Mouse (Mus musculus): ENCODE results near the gene Hsf2bp.
A peak's percentile ranks its signal among the peaks of the same experiment; 100 is the strongest.

The Hsf2bp gene

DNA sequence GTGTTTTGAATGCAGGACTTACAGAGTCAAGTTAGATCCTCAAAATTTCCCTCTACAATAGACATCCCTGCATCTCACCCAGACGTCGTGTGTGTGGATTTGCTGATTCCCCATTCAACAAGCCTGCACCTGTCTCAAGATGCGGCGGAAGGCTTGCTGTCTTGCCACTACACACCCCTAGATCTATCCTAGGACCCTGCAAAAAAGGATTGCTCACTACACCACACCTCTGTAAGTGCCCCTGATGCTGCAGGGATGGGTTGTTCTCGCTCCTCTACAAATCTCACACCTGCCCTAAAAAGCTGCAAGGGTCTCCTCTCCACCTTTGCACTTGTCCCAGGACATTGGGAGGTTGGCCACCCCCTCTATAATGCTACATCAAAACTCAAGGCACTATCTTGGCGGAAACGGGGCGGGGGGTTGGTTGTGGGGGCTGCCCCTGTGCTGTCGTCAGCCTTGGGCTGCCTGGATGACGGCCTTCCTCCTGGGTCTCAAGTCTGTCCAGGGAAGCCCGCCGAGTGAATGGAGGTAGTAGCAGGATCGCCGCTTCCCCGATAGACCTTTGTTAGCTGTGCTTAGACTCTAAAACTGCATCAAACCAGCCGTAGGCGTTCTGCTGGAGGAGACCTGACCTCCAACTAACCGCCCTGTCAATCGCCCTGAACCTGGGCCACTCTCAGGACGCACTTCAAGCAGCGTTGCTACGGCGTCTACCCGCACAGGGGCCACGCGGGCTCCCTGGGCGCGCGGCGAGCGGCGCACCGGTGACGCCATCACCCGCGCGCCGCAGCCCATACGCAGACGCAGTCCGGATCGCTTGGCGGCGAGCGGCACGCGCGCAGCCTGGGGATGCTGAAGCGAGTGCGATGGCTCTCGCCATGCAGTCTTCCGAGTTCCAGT is at the start of gene Hsf2bp, which contains the start of gene Rrp1b:
Gene Hsf2bp (minus strand): TSS at position 741 of the 900 bp plus-strand sequence.
Gene Rrp1b (plus strand): TSS at position 492 of the 900 bp plus-strand sequence.
- DNase-seq = peak; percentile 81

DNA sequence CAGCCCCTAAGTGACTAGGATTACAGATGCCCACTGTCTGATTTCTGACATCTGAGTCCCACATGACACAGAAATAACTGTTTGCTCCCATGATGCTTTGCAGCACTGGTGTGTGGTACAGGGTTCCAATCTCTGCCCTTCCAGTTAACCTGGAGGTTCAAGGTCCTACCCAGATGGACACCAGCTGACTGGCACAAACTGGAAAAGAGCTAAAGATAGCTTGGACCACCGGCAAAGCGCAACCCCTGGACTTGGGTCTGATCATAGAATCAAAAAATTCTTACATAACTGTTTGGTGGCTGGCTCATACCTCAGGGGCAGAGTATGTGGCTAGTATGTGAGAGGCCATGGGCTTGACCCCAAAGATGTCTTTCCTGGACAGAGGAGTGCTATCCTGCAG is 47.2 kb upstream of the Hsf2bp start:
- no peak for DNase-seq

DNA sequence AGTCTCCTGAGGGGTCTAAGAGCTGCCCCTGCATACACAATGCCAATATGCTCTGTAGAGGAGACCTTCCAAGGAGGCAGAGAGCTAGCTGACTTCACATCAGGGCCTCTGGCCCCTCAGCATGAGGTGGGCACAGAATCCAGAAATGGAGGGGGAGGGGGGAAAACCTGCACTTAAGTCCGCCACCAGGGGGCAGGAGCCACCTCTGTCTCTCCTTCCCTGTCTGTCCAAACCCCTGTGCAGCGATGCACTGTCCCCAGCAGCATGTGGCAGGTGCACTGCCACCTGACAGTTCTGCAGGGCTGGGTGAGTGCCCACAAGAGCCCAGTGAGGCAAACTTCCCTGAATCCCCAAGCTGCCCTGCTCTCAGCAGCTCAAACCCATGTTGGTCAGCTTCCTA is 39.0 kb upstream of the Hsf2bp start:
- DNase-seq = peak; percentile 26

DNA sequence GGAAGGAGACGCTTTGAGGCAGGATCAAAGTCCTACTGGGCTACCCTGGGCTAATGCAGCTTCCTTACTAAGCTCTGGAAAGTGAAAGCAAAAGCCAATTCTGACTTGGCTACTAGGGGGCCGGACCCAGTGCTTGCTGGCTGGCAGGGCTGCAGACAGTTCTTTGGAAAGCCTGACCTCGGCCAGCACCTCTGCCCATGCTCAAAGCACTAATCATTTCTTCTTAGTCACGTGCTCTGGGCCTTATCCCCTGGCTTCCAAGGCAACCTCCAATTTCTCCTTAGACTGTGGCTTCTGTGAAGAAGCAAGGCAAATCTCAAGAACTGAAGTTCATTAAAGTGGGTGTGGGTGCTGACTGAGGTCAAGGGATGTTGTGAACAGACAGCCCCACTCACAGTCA is 38.5 kb upstream of the Hsf2bp start:
- no peak for DNase-seq

DNA sequence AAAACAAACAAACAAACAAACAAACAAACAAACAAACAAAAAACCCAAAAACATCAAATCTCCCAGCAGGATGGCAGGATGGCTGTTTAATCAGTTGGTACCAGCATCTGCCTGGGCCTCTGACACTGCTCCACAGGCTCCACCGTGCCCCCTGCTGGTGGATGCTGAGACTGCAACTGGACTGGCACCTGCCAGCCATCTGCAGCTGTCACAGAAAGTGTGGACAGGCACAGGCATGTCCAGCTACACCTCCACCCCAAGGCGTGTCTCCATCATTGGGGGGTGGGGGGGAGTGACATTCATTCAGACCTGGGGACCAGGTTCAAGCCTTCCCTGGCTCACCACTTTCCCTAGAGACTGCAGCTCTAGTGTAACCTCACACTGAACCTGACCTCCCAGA is 37.2 kb upstream of the Hsf2bp start:
- DNase-seq = peak; percentile 73

DNA sequence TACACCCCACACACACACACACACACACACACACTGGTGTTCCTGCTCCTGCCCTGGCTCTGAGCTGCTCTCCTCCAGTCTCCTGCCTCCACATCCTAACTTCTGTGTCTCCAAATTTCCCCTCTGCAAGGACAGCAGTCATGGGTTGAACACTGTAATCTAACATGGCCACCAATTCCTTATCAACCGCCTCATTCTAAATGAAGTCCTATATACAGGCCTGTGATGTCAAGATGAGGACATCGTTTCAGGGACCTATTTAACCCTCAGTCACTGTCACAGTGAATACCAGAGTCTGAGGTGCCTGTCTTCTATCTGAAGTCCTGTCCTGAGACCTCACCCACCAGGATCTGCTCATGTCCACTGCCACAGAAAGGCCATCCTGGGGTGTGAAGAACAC is 32.7 kb upstream of the Hsf2bp start:
- no peak for DNase-seq

DNA sequence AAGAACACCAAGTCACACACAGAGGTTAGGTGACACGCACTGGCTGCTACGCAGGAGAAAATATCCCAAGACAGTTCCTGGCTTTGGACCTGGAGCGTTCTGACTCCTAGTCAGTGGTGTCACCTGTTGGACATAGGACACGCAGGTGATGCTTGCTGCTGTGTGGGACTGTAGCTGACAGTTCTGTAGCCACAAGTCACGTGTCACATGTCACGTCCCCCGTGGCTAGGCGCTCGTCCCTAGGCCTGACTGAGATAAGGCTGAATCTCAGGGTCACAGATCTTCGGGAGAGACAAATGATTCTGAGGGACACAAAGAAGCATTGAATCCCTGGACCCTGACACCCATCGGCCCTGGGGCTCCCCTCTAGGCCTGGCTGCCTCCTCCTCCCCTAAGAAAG is 32.2 kb upstream of the Hsf2bp start:
- no peak for DNase-seq

DNA sequence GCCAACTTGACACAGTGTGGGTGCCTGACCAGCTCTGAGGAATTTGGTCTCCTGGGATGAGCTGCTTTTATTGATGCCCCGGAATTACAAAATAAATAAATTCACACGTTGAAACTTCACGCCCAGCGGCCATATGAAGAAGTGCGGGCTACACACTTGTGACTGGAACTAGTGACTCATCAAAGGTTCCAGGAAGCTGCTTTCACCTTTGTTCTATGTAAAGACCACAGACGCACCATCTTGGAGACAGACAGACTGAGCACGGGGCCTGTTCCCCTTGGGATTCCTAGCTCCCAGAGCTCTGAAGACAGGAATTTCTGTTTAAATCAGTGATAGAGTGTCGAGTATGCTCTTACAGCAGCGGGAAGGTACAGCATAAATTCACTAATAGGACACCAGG is 31.4 kb upstream of the Hsf2bp start:
- no peak for DNase-seq

DNA sequence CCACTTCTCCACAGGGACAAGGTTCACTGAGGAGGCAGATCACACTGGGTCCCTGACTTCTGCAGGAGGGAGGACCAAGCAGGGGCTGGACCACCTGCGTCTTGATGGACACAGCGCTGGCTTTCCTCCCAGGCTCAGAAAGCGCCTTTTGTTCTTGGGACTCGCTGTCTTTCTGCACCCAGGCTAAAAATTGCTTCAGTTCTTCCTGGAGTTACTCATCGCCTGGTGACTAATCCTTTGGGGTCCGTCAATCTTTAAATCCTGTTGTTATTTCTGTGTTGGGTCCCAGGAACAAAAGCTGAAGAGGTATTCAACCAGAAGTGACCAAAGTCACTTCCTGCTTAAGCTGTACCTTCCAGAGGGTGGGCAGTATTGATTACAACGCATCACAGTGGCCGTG is 28.6 kb upstream of the Hsf2bp start:
- peak; percentile 41 for DNase-seq

DNA sequence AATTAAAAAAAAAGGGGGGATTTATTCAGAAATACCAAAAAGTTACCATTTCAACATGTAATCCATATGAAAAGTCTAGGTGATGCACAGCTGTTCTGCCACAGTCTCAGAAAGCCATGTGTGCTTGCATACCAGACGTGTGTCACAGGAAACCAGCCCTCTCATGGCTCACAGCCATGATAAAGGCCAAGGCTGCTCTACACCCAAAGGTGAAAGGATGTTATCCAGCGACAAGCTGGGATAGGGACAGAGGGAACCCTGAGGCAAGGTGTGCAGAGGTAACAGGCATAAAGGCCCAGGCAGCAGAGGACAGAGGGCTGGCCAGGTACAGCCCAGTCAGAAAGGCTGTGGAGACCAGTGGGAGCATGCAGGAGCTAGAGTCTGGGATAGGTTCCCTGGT is 27.5 kb upstream of the Hsf2bp start:
- no peak for DNase-seq

DNA sequence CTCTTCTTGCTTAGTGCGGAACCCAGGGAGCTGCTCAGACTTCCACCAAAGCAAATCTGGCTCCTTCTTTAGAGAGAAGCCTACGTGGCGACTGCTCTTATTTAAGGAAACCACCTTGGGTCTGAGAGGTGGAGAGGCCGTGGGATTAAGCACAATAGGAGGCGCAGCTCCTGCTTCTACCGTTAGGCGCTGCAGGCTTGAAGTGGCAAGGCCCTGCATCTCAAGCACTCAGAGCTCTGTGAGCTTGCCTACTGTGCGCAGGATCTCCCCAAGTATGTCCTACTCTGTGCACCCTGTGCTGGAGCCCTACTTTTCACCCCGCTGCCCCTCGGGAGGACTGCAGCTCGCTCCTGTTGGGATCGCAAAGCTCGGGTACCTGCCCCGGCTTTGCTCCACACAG is 25.1 kb upstream of the Hsf2bp start:
- no peak for DNase-seq

DNA sequence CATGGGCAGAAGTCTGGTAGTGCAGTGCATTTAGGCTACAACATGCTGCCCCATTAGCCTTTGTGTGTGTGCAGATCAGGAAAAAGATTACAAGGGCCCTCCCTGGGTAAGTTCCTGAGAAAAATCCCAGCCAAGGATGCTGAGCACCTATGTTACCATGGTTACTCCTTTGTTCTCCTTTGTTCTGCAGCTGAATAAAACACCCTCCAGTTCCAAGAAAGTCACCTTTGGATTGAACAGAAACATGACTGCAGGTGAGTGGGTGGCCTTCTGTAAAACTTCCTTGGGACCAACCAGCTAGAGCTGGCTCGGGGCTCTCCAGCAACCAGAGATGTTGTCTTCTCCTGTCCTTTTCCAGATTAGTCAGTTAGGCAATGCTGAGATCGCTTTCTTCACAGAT is 22.9 kb upstream of the Hsf2bp start:
- no peak for DNase-seq

DNA sequence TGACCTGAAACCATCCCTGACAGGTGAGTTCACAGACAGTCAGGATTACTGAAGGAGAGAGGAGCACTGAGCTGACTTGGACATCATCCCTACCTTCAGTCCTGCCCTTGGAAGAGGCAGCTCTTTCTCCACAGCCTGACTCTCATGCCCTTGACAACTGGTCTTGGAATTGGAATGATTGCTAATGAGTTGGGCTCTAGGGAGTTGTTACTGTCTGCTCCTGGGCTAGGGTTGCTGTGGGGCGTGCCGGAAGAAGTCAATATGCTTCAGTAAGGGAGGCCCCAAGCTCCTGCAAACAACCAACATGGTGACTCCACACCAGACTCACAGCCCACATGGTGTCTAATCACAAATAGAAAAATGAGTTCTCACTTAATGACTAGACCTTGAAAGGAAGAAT is 21.7 kb upstream of the Hsf2bp start:
- DNase-seq = no peak

DNA sequence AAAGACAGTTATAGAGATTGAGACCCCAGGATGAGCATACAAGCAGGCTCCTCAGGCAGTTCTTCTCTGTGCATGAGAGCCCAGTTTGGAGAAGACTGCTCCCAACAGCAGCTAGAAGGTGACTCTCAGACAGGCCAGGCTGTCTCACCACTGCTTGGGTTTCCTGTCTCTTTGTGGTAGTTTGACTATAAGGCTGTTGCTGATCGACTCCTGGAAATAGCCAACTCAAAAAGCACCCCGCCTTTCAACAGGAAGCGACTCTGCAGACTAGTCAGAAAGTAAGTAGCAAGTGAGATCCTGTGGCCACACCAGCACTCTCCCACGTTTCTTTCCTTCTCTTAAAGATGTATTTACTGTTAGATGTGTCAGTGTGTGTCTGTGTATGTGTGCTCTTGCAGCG is 17.5 kb upstream of the Hsf2bp start:
- no peak for DNase-seq

DNA sequence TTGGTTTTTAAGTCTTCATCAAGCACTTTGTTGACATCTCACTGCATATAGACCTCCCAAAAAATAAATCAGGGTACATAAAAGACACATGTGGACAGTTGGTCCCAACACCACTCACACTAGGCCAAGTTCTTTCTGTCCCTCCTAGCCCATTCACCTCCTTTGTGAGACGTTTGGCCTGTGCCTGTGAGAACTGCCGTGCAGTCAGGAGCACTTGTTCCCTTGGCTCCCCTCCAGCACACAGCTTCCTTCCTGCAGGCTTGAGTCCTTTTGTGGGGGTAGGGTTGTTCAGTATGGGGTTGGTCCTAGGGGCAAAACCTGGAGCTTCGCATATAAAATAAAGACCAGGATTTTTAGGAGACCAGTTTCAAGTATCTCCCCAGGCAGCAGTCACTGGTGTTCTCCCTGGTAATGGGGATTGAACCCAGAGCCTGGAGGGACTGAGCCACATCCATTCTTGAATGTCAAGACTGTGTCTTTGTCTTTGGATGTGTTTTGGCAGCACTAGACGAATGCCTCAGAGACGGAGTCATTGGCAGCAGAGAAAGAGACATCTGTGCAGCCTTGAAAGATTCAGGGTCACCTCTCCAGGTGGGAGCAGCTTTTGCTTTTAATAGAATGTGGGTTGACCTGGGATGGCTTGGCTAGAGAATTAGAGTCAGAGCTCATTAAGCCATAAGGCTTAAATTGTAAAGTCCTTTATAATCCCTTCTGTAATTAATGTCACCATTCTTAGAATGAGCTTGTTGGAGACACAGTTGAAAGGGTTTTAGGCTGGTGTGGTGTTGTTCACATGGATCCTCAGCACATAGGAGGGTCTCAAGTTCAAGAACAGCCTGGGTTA is 16.3 kb upstream of the Hsf2bp start:
- no peak for DNase-seq

DNA sequence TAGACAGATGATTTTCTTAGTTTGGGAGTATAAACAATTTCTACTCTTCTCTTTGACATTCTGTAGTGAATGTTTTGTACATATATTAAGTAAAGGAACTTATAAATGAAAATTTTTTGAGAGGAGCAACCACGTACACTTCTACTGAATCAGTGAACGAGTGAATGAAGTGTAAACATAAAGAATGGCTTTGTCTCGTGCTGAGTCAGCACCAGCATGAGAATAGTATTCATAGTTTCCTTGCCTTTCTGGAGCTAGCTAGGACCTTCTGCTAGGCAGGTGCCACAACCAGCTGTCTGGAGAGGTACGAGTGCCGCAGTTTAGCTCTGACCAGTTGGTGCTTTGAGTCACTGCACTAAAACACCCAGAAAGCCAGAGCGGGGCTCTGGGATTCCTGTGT is 14.5 kb upstream of the Hsf2bp start:
- no peak for DNase-seq

DNA sequence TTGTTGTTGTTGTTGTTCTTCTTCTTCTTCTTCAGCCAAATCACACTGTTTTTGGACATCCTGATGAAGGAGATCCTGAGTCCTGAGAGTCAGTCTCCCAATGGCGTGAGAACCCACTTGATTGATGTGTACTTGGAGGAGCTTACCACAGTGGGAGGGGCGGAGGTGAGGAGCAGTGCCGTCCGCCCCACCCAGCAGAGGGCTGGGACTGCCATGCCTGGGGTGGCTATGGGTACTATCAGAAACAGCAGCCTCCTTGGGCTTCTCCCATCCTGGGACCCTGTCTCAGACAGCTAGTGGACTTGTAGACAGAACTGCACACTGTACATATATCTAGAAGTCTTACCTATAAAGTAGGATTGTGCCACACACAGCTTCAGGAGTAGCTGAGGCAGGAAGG is 13.8 kb upstream of the Hsf2bp start:
- DNase-seq = no peak

DNA sequence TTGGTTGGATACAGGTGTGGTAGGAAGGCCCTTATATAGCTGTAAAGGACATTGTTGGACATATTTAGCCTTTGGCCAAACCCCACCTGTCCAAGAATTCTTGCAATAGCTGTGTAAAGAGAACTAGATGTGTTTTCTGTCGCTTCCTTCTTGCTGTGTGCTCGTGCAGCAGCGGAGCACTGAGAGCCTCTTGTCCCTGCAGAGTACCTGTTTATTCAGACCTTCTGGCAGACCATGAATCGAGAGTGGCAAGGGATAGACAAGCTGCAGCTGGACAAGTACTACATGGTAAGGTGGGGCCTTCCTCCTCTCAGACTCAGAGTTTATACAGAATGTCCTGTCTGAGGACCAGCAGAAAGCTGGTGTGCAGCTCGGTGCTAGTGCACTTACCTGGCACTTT is 12.2 kb upstream of the Hsf2bp start:
- DNase-seq = no peak

DNA sequence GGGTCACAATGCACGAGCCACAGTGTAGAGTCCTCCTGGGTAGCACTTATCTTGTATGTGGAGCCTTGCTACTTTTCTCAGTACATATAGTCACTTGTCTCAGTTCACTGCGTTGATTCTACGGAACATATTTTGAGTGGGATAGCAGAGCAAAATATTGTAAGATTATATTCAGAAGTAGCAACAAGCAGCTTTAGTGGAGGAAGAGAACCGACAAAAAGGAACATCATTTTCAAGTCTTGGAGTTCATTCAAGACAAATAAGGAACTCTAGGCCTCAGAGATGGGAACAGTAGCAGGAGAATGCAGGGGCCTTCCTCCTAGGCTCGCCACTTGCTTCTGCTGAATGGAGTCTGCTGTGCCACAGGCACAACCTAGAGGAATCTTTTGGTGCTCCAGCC is 10.4 kb upstream of the Hsf2bp start:
- no peak for DNase-seq

DNA sequence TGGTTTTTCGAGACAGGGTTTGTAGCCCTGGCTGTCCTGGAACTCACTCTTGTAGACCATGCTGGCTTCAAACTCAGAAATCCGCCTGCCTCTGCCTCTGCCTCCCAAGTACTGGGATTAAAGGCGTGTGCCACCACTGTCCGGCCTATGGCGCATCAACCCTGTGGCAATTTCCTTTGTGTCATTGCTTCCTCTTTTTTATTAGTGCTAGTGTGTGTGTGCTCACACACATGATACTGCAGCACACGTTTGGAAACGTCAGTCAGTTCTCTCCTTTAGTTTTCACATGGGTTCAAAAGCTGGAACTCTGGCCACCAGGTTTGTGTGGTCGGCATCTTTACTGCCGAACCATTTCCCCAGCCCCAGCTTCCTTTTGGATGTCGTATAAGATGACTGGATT is 4.1 kb upstream of the Hsf2bp start:
- DNase-seq = no peak

DNA sequence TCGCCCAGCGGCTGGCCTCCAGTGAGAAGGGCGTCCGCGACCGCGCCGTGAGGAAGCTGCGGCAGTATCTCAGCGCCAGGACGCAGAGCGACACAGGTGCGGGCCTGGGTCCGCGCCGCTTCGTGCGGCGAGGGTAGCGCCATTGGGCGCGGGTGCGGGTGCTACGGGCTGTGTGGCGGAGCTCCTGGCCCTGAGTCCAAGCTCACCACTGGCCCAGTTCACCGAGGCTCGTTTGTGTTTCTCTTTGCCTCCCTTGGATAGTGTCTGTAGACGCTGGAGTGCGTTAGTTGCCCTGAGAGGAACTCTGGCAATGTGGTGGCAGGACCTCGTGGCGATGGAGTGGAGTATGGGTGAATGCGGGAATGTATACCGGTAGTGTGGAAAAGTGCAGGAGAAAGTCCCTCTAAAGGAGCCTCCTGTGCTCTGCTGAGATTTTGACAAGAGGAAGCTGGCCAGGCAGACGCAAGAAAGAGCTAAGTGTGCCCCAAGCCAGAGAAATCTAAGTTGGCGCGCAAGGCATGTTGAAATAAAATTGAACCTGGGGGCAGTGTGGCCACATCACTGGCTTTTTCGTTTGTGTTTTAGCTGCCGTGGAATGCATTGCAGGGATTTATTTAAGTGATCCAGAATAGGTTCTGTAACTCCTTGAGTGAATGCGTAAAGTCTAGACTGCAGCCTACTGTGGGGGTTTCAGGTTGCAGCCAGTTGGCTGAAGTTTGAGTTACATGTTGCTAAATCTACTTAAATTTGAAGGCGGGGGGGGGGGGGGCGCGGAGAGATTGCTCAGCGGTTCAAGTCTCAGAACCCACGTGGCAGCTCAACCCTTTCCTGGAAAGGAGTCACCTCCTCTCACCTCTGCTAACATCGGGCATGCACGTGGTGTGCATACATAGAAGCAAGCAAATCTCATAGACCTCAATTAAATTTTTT is 625 bp upstream of the Hsf2bp start:
- no peak for DNase-seq

DNA sequence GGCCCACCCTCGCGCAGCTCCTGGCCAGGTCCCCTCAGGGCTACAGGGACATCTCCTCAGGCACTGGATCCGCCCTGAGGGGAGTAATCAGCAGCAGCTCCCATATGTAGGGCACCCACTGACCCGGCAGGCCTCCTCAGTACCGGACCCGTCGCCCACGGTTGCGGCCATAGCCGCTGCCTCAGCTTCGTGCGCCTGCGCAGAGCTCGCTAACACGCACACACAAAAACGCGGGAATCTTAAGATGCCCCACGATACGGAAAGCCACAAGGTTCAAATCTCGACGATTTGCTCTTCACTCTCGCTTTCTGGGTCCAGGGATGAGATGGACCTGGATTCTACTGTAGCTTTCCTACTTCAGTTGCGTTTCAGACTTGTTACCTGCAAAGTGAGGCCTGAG is 1.8 kb downstream of the Hsf2bp start:
- no peak for DNase-seq

DNA sequence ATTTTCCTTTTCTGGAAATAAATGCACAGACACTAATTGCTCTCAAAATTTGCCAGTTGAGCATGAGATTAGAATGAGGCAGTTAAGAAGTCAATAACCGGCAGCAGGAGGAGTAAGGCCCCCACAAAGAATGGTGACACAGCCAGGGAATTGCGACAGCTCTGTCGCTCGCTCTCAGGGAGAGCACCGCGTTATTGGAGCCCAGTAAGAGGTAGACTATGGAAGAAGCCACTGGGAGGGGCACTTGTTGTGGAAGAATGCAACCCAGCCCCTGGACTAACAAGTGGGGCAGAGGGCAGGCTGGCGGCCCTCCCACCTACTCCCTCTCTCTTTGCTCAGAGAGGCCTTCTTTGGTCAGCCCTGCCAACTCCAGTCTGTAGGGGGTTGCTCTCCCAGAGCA is 4.5 kb downstream of the Hsf2bp start:
- DNase-seq = no peak
